Mouse (Mus musculus) midbrain, embryonic 14.5 days (tissue): ENCODE measurements around the gene Stxbp5l. TPM values are rescaled to one million over a fixed set of nuclear protein-coding genes. Genes with fewer than 3 reads are reported as not detected.

Experiments
- polyA plus RNA-seq: library from polyadenylated mRNA; unstranded; fragments of >200 nt; fragmentation: Nextera tagmentation; extraction: Ambion mirVana; gene quantifications from 2 replicates; pipeline ENCODE4 v1.2.1, GENCODE M21; 2014

Gene Stxbp5l
- polyA plus RNA-seq, 1 experiment from 2014 or later = 16.7 TPM

Other genes starting within 250 kb of the Stxbp5l start
- gene Gtf2e1, start 154.8 kb upstream of the Stxbp5l start, polyA plus RNA-seq = 29.8 and 41.5 TPM in 2 replicates
- 20.5 and 26.3 TPM in 2 replicates for gene Rabl3, start 154.9 kb upstream of the Stxbp5l start, polyA plus RNA-seq
- 0.13 TPM in 1 of 2 replicates, not detected in the other for gene Hgd, start 195.2 kb upstream of the Stxbp5l start, polyA plus RNA-seq